Mouse (Mus musculus): ENCODE measurements around the gene Cpne9. TPM values are rescaled to one million over a fixed set of nuclear protein-coding genes. Genes with fewer than 3 reads are reported as not detected.

Cpne9 gene
- polyA plus RNA-seq, 1 experiment, result 0.13 TPM

DNA sequence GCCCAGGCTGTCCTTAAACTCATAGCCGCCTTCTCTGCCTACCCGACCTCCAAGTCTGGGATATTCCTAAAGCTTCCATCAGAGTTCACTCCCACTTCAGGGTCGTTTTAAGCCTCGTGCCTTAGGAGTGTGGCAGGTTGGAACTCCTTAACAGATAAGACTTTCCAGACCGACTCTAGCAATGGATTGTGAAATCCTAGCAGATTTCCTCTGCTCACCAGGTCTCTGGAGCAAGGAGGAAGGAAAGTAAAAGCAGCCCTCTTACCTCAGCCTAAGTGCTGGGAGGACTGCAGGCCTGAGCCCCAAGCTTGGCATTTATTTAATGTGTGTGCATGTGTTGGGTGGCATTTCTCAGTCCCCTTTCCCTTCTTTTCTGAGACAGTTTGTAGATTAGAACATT, 31.3 kb upstream of the Cpne9 start:
- no peak overlapping the region for H3K27ac ChIP-seq (ENCODE audit: insufficient read depth, low read length)
- H3K27me3 ChIP-seq (ENCODE audit: control insufficient read depth, insufficient read depth, low read length), result no peaks in the 10 kb centered on the region
- H3K4me1 ChIP-seq (ENCODE audit: control insufficient read depth, insufficient read depth, insufficient read length), result peaks cover 3% of the 10 kb centered on the region; the same call in 1 of the 2 replicates
- no peak for DNase-seq (ENCODE audit: low read depth in 1 of 2, low spot score in 2 of 2)
- 81% methylated on average over 5 of the region's 5 CpGs for WGBS
- no peak overlapping the region for H3K4me3 ChIP-seq (ENCODE audit: extremely low read depth, insufficient read depth, insufficient read length)
- H3K36me3 ChIP-seq (ENCODE audit: control insufficient read depth, insufficient read depth, low read length), result peaks cover 32% of the 10 kb centered on the region
- TF ChIP-seq CTCF (IDR thresholded peaks at IDR 0.05; ENCODE audit: extremely low read depth, insufficient read depth, insufficient read length, insufficient replicate concordance) (no peak), POLR2A (IDR thresholded peaks at IDR 0.05; ENCODE audit: low read depth, low read length) (no peak)

- H3K27ac ChIP-seq (ENCODE audit: insufficient read depth, low read length), result no peak overlapping the region
- no peak for DNase-seq (ENCODE audit: low read depth in 1 of 2, low spot score in 2 of 2)
- H3K27me3 ChIP-seq (ENCODE audit: control insufficient read depth, insufficient read depth, low read length), result no peaks in the 10 kb centered on the region
- no peak for TF ChIP-seq CTCF (IDR thresholded peaks at IDR 0.05; ENCODE audit: extremely low read depth, insufficient read depth, insufficient read length, insufficient replicate concordance)
- no peak for TF ChIP-seq POLR2A (IDR thresholded peaks at IDR 0.05; ENCODE audit: low read depth, low read length)
- peaks cover 41% of the 10 kb centered on the region for H3K36me3 ChIP-seq (ENCODE audit: control insufficient read depth, insufficient read depth, low read length)
- no peak overlapping the region for H3K4me3 ChIP-seq (ENCODE audit: extremely low read depth, insufficient read depth, insufficient read length)
- no peaks in the 10 kb centered on the region for H3K4me1 ChIP-seq (ENCODE audit: control insufficient read depth, insufficient read depth, insufficient read length)
Observed at GRCm38 (mm10) chr6:113251921-113252320, 30.2 kb upstream of the Cpne9 start.

DNA sequence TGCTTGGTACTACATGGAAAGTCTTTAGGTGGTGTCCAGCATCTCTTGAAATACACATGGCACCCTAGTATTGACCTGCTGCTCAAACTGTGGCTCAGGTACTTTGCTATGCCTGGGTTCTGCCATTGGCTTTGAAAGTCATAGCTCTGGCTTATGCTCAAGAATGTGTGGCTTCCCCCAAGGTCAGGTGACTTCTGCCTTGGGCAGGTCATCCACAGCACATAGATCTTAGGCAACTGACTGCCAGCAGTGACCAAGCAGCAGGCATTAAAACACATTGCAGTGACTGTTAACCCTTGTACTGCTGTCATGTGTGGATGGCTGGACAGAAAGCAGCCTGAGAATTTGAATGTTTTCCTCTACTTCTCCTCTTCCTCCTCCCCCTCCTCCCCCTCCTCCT, 27.2 kb upstream of the Cpne9 start:
- Histone ChIP-seq H3K36me3 (ENCODE audit: control insufficient read depth, insufficient read depth, low read length) (peaks cover 60% of the 10 kb centered on the region), H3K27me3 (ENCODE audit: control insufficient read depth, insufficient read depth, low read length) (no peaks in the 10 kb centered on the region), H3K4me3 (ENCODE audit: extremely low read depth, insufficient read depth, insufficient read length) (no peak overlapping the region), H3K27ac (ENCODE audit: insufficient read depth, low read length) (no peak overlapping the region), H3K4me1 (ENCODE audit: control insufficient read depth, insufficient read depth, insufficient read length) (no peaks in the 10 kb centered on the region)
- DNase-seq (ENCODE audit: low read depth in 1 of 2, low spot score in 2 of 2), result no peak
- TF ChIP-seq CTCF (IDR thresholded peaks at IDR 0.05; ENCODE audit: extremely low read depth, insufficient read depth, insufficient read length, insufficient replicate concordance) (no peak), POLR2A (IDR thresholded peaks at IDR 0.05; ENCODE audit: low read depth, low read length) (no peak)

GRCm38 (mm10) chr6:113261174-113261858, 20.8 kb upstream of the Cpne9 start:
- DNase-seq (ENCODE audit: low read depth in 1 of 2, low spot score in 2 of 2), result no peak
- H3K4me3 ChIP-seq (ENCODE audit: extremely low read depth, insufficient read depth, insufficient read length), result no peak overlapping the region
- no peaks in the 10 kb centered on the region for H3K4me1 ChIP-seq (ENCODE audit: control insufficient read depth, insufficient read depth, insufficient read length)
- no peaks in the 10 kb centered on the region for H3K27me3 ChIP-seq (ENCODE audit: control insufficient read depth, insufficient read depth, low read length)
- 50% methylated on average over 8 of the region's 8 CpGs for WGBS
- peaks cover 68% of the 10 kb centered on the region for H3K36me3 ChIP-seq (ENCODE audit: control insufficient read depth, insufficient read depth, low read length)
- TF ChIP-seq POLR2A (IDR thresholded peaks at IDR 0.05; ENCODE audit: low read depth, low read length) (no peak), CTCF (IDR thresholded peaks at IDR 0.05; ENCODE audit: extremely low read depth, insufficient read depth, insufficient read length, insufficient replicate concordance) (no peak)
- peak overlapping the region; percentile 12; the same call in 1 of the 2 replicates for H3K27ac ChIP-seq (ENCODE audit: insufficient read depth, low read length)

DNA sequence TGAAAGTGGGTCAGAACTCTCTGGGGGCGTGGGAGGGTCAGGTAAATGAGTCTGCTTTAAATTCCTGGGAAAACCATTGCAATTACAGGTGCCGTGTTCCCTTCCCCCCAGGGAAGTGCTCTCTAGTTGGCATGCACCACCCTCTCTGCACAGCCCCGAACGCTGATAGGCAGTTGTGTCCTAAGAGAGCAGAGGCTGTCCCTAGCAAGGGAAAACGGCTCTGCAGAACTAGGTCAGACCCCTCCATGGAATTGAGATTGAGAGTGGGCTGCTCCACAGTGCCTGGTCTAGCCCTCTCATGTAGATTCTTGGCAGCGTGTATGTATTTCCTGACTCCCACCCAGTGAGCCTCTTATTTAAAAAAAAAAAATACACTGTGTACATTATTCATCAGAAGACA, 18.6 kb upstream of the Cpne9 start:
- WGBS, result 89% methylated on average over 6 of the region's 6 CpGs
- TF ChIP-seq CTCF (IDR thresholded peaks at IDR 0.05; ENCODE audit: extremely low read depth, insufficient read depth, insufficient read length, insufficient replicate concordance), result no peak
- TF ChIP-seq POLR2A (IDR thresholded peaks at IDR 0.05; ENCODE audit: low read depth, low read length), result no peak
- Histone ChIP-seq H3K4me3 (ENCODE audit: extremely low read depth, insufficient read depth, insufficient read length) (no peak overlapping the region), H3K27ac (ENCODE audit: insufficient read depth, low read length) (no peak overlapping the region), H3K36me3 (ENCODE audit: control insufficient read depth, insufficient read depth, low read length) (peaks cover 68% of the 10 kb centered on the region), H3K27me3 (ENCODE audit: control insufficient read depth, insufficient read depth, low read length) (no peaks in the 10 kb centered on the region), H3K4me1 (ENCODE audit: control insufficient read depth, insufficient read depth, insufficient read length) (no peaks in the 10 kb centered on the region)
- DNase-seq (ENCODE audit: low read depth in 1 of 2, low spot score in 2 of 2), result no peak

GRCm38 (mm10) chr6:113264429-113264828, 17.7 kb upstream of the Cpne9 start:
- no peak for DNase-seq (ENCODE audit: low read depth in 1 of 2, low spot score in 2 of 2)
- 90% methylated on average over 8 of the region's 8 CpGs for WGBS
- H3K36me3 ChIP-seq (ENCODE audit: control insufficient read depth, insufficient read depth, low read length), result peaks cover 65% of the 10 kb centered on the region
- no peak overlapping the region for H3K27ac ChIP-seq (ENCODE audit: insufficient read depth, low read length)
- no peaks in the 10 kb centered on the region for H3K4me1 ChIP-seq (ENCODE audit: control insufficient read depth, insufficient read depth, insufficient read length)
- H3K4me3 ChIP-seq (ENCODE audit: extremely low read depth, insufficient read depth, insufficient read length), result no peak overlapping the region
- TF ChIP-seq CTCF (IDR thresholded peaks at IDR 0.05; ENCODE audit: extremely low read depth, insufficient read depth, insufficient read length, insufficient replicate concordance), result no peak
- TF ChIP-seq POLR2A (IDR thresholded peaks at IDR 0.05; ENCODE audit: low read depth, low read length), result no peak
- no peaks in the 10 kb centered on the region for H3K27me3 ChIP-seq (ENCODE audit: control insufficient read depth, insufficient read depth, low read length)

DNA sequence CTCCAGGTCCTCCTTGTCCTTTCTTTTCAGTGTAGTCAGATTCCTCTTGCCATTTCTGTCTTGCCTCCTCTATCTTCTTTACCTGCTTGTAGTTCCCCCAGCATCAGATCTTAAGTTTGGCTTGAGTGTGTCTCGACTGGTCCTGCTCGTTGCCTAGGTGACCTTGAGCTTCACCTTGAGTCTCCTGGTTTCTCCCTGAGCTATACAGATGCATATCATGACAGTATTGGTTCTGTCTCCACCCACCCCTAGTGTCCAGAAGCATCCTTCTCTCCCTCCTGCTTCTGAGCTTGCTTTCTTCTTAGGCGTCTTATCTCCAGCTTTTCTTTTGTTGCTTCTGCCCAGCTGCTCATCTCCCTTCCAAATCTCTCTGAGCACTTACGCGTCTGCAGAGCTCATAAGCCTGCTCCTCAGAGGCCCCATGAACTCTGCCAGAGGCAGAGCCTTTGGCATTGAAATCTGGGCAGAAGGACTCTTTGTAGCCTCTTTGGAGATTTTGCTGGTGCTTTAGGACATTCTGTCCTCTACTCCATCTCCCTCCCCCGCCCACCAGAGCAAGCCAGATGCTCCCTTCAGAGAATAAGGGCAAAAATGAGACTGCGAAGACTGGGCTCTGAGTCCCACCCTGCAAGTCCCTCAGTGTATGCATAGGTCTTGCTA, 15.0 kb upstream of the Cpne9 start:
- peaks cover 69% of the 10 kb centered on the region for H3K36me3 ChIP-seq (ENCODE audit: control insufficient read depth, insufficient read depth, low read length)
- 92% methylated on average over 7 of the region's 7 CpGs for WGBS
- TF ChIP-seq POLR2A (IDR thresholded peaks at IDR 0.05; ENCODE audit: low read depth, low read length) (no peak), CTCF (IDR thresholded peaks at IDR 0.05; ENCODE audit: extremely low read depth, insufficient read depth, insufficient read length, insufficient replicate concordance) (no peak)

More for the DNA sequence above, 15.0 kb upstream of the Cpne9 start:
- no peaks in the 10 kb centered on the region for H3K27me3 ChIP-seq (ENCODE audit: control insufficient read depth, insufficient read depth, low read length)
- H3K4me3 ChIP-seq (ENCODE audit: extremely low read depth, insufficient read depth, insufficient read length), result no peak overlapping the region
- no peak for DNase-seq (ENCODE audit: low read depth in 1 of 2, low spot score in 2 of 2)
- H3K27ac ChIP-seq (ENCODE audit: insufficient read depth, low read length), result no peak overlapping the region
- H3K4me1 ChIP-seq (ENCODE audit: control insufficient read depth, insufficient read depth, insufficient read length), result no peaks in the 10 kb centered on the region
